ENCODE assay signal across 9 mouse cellular contexts in genomic region chr14:24232641-24233633, GRCm38 (mm10). TPM values are rescaled to one million over a fixed set of nuclear protein-coding genes. Genes with fewer than 3 reads are reported as not detected.
DNase-seq lines count a peak whose midpoint lies in the region; ATAC-seq and TF ChIP-seq lines count a peak whose summit lies in the region.
"Had no signal": no experiment of that assay in that cellular context is flagged by ENCODE, and none has a peak within 500 bp of the region (broad histone marks: within the 10 kb centered on the region; RNA-seq: fewer than 3 reads in every experiment).

No protein-coding gene starts in this region.

- H3K27me3 ChIP-seq in G1E (ENCODE audit: insufficient read depth, low read length): no peaks in the 10 kb centered on the region
- H3K27me3 ChIP-seq in embryonic facial prominence, embryonic 14.5 days (replicated peaks; ENCODE audit: control insufficient read depth, insufficient read depth, low read length): no peaks in the 10 kb centered on the region
- H3K27me3 ChIP-seq: neural tube, embryonic 13.5 days had no signal

- peaks cover 82% of the 10 kb centered on the region for H3K4me1 ChIP-seq in G1E (ENCODE audit: insufficient read depth, low read depth, low read length)
- peaks cover 16% of the 10 kb centered on the region for H3K4me1 ChIP-seq in embryonic facial prominence, embryonic 14.5 days (ENCODE audit: control insufficient read depth, insufficient read depth, low read length)
- peaks cover 29% of the 10 kb centered on the region for H3K4me1 ChIP-seq in olfactory bulb, adult 2 months (ENCODE audit: control insufficient read depth, insufficient read depth, low read length)

- no peak for TF ChIP-seq CTCF in G1E (IDR thresholded peaks at IDR 0.05; ENCODE audit: low read depth, low read length)
- no peak for TF ChIP-seq CTCF in olfactory bulb, adult 2 months (IDR thresholded peaks at IDR 0.05; ENCODE audit: insufficient read depth, low read depth, low read length)

- TF ChIP-seq POLR2A in olfactory bulb, adult 2 months (IDR thresholded peaks at IDR 0.05; ENCODE audit: insufficient read depth, low read depth, low read length): no peak

- peaks cover 5% of the 10 kb centered on the region for H3K36me3 ChIP-seq in G1E (replicated peaks)
- no peaks in the 10 kb centered on the region; the same call in 1 of the 2 replicates for H3K36me3 ChIP-seq in embryonic facial prominence, embryonic 14.5 days (ENCODE audit: control insufficient read depth, insufficient read depth, low read length)

- DNase-seq in heart, adult 18-20 months: peak; percentile 51 to 64
- DNase-seq in heart, postnatal 25 days (ENCODE audit: low spot score): no peak
- DNase-seq in G1E (ENCODE audit: low spot score): peak; percentile 24
- DNase-seq in embryonic facial prominence, embryonic 14.5 days (ENCODE audit: low spot score): peak; percentile 71
- DNase-seq in kidney, postnatal 25 days: peak; percentile 44 to 73
- no peak for DNase-seq in MN1 (ENCODE audit: low spot score)
- DNase-seq in testis, postnatal 14 days (ENCODE audit: low spot score): no peak

- H3K9me3 ChIP-seq in G1E (replicated peaks): no peaks in the 10 kb centered on the region
- no peaks in the 10 kb centered on the region for H3K9me3 ChIP-seq in embryonic facial prominence, embryonic 14.5 days (ENCODE audit: control insufficient read depth, low read length)
- H3K9me3 ChIP-seq: neural tube, embryonic 13.5 days had no signal

- intact Hi-C loops in heart, postnatal 25 days (cut with DNase I): no loop called here

- no peak overlapping the region for H3K4me2 ChIP-seq in embryonic facial prominence, embryonic 14.5 days (ENCODE audit: low read depth, low read length)
- H3K4me2 ChIP-seq: neural tube, embryonic 13.5 days had no signal

- H3K27ac ChIP-seq in embryonic facial prominence, embryonic 14.5 days (replicated peaks; ENCODE audit: low read depth, low read length): peak overlapping the region; percentile 35; the same call in 1 of the 2 replicates
- 0 out of 2 replicates have a peak overlapping the region, but pooled peaks have one; percentile 18 for H3K27ac ChIP-seq in olfactory bulb, adult 2 months (ENCODE audit: insufficient read depth, low read depth, low read length)
- H3K27ac ChIP-seq: neural tube, embryonic 13.5 days had no signal

- no peak overlapping the region for H3K9ac ChIP-seq in embryonic facial prominence, embryonic 14.5 days (ENCODE audit: low read depth, low read length)
- H3K9ac ChIP-seq: neural tube, embryonic 13.5 days had no signal

- WGBS in embryonic facial prominence, embryonic 14.5 days: 40% methylated on average over 12 of the region's 12 CpGs
- WGBS in olfactory bulb, adult 2 months: 61% methylated on average over 12 of the region's 12 CpGs

- H3K4me3 ChIP-seq in G1E (ENCODE audit: low read depth, low read length): peak overlapping the region; percentile 48; the same call in 1 of the 2 replicates
- H3K4me3 ChIP-seq in embryonic facial prominence, embryonic 14.5 days (ENCODE audit: low read depth, low read length): no peak overlapping the region
- no peak overlapping the region for H3K4me3 ChIP-seq in olfactory bulb, adult 2 months (ENCODE audit: insufficient read depth, low read depth, low read length)
- H3K4me3 ChIP-seq: neural tube, embryonic 13.5 days had no signal

- ATAC-seq in G1E (ENCODE audit: extremely low read depth, insufficient number of reproducible peaks, low FRiP score, poor library complexity, severe bottlenecking): peak; percentile 41
- peak; percentile 79 for ATAC-seq in embryonic facial prominence, embryonic 14.5 days (ENCODE audit: low read depth)

RNA-seq across cellular contexts. Expression of gene Dlg5, which starts 12.8 kb away (rescaled TPM):
- total RNA-seq in heart, adult 18-20 months (2021): 1 to 10 TPM; 6.8 to 8.0 TPM
- 1 to 10 TPM; 7.9 to 8.4 TPM for total RNA-seq in heart, postnatal 25 days (2021)
- total RNA-seq in G1E (2014; fragmentation: Nextera tagmentation) (22.7 and 25.4 TPM in 2 replicates), G1E (2017) (2.4 and 3.7 TPM in 2 replicates)
- polyA plus RNA-seq in G1E (2012): 13.6 and 13.9 TPM in 2 replicates
- polyA plus RNA-seq in embryonic facial prominence, embryonic 14.5 days (2014; fragmentation: Nextera tagmentation; extraction: Ambion mirVana): 24.7 and 30.3 TPM in 2 replicates
- not detected in 2 replicates for polyA plus RNA-seq in olfactory bulb, adult 2 months (2012; ENCODE audit: insufficient read depth, insufficient read length, low replicate concordance, missing spikeins)

Comparison
In these comparisons a context has a peak if more than half of its experiments do, and no peak if none do; other contexts are left out.
1. DNase-seq: peak in heart, adult 18-20 months (2 of 2), G1E (single experiment), embryonic facial prominence, embryonic 14.5 days (single experiment) and kidney, postnatal 25 days (2 of 2); none in heart, postnatal 25 days (single experiment), MN1 (single experiment) and testis, postnatal 14 days (single experiment).